Mouse (Mus musculus): Measurements from ENCODE around the gene Timm8b. TPM values are rescaled to one million over a fixed set of nuclear protein-coding genes. Genes with fewer than 3 reads are reported as not detected.

The Timm8b gene
- polyA plus RNA-seq, 1 experiment from 2014 or later = 325 TPM

GRCm38 (mm10) chr9:50594794-50595417 is 8.8 kb upstream of the Timm8b start:
- H3K9ac ChIP-seq (ENCODE audit: low read depth, low read length) = no peak overlapping the region
- no peaks in the 10 kb centered on the region for H3K27me3 ChIP-seq (ENCODE audit: control insufficient read depth, insufficient read depth, low read length)

DNA sequence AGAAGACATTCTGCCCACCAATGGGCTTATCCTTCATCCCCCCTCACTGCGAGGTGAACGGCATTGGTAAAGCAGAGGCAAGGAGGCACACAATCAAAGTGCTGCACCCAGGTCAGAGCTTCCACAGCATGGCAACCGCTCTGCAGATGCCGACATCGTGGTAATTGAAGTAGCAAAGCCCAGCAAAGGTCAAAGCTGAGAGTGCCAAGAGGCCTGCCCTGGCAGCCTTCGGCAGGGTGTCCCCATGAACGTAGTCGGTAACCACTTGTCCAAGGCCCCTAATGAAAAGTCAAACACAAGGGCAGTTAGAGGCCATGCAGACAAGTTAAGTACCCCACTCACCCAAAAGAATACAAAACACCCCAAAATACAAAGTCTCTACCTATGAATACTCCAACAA is 6.7 kb upstream of the Timm8b start:
- H3K9me3 ChIP-seq (ENCODE audit: control insufficient read depth, low read length) = no peaks in the 10 kb centered on the region
- H3K4me3 ChIP-seq (ENCODE audit: low read depth, low read length) = no peak overlapping the region
- no peak overlapping the region for H3K4me2 ChIP-seq (replicated peaks; ENCODE audit: low read depth, low read length)
- DNase-seq (ENCODE audit: low spot score) (no peak), ATAC-seq (ENCODE audit: low FRiP score) (no peak)
- 96% methylated on average over 8 of the region's 8 CpGs for WGBS
- no peaks in the 10 kb centered on the region for H3K27me3 ChIP-seq (ENCODE audit: control insufficient read depth, insufficient read depth, low read length)
- no peaks in the 10 kb centered on the region for H3K4me1 ChIP-seq (replicated peaks; ENCODE audit: control insufficient read depth, insufficient read depth, low read length)
- H3K27ac ChIP-seq (ENCODE audit: low read depth, low read length) = no peak overlapping the region
- peaks cover 7% of the 10 kb centered on the region for H3K36me3 ChIP-seq (ENCODE audit: control insufficient read depth, insufficient read depth, low read length)
- H3K9ac ChIP-seq (ENCODE audit: low read depth, low read length) = no peak overlapping the region

More at GRCm38 (mm10) chr9:50594794-50595417, 8.8 kb upstream of the Timm8b start:
- Histone ChIP-seq H3K36me3 (ENCODE audit: control insufficient read depth, insufficient read depth, low read length) (peaks cover 7% of the 10 kb centered on the region), H3K27ac (ENCODE audit: low read depth, low read length) (no peak overlapping the region), H3K4me3 (ENCODE audit: low read depth, low read length) (no peak overlapping the region), H3K9me3 (ENCODE audit: control insufficient read depth, low read length) (no peaks in the 10 kb centered on the region), H3K4me2 (replicated peaks; ENCODE audit: low read depth, low read length) (no peak overlapping the region), H3K4me1 (replicated peaks; ENCODE audit: control insufficient read depth, insufficient read depth, low read length) (no peaks in the 10 kb centered on the region)
- ATAC-seq (ENCODE audit: low FRiP score) = no peak
- no peak for DNase-seq (ENCODE audit: low spot score)
- 81% methylated on average over 12 of the region's 12 CpGs for WGBS

DNA sequence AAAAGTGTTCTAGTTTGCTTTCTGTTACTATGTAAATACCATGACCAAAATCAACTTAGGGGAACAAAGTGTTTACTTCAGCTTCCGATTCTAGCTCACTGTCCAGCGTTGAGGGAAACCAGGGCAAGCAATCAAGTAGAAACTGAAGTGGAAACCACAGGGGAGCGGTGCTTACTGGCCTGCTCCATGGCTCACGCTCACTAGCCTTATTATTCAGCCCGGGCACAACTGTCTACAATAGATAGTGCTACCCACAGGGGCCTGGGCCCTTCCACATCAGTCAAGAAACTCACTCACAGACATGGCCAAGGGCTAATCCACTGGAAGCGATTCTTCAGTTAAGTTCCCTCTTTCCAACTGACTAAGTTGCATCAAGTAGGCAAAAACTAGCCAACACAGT is 2.2 kb upstream of the Timm8b start:
- no peak overlapping the region for H3K4me3 ChIP-seq (ENCODE audit: low read depth, low read length)
- H3K4me2 ChIP-seq (replicated peaks; ENCODE audit: low read depth, low read length) = no peak overlapping the region
- H3K36me3 ChIP-seq (ENCODE audit: control insufficient read depth, insufficient read depth, low read length) = peaks cover 6% of the 10 kb centered on the region
- ATAC-seq (ENCODE audit: low FRiP score) (no peak), DNase-seq (ENCODE audit: low spot score) (no peak)
- 89% methylated on average over 6 of the region's 6 CpGs for WGBS
- H3K27ac ChIP-seq (ENCODE audit: low read depth, low read length) = no peak overlapping the region
- no peaks in the 10 kb centered on the region for H3K27me3 ChIP-seq (ENCODE audit: control insufficient read depth, insufficient read depth, low read length)
- H3K9me3 ChIP-seq (ENCODE audit: control insufficient read depth, low read length) = no peaks in the 10 kb centered on the region
- H3K4me1 ChIP-seq (replicated peaks; ENCODE audit: control insufficient read depth, insufficient read depth, low read length) = no peaks in the 10 kb centered on the region
- no peak overlapping the region for H3K9ac ChIP-seq (ENCODE audit: low read depth, low read length)

DNA sequence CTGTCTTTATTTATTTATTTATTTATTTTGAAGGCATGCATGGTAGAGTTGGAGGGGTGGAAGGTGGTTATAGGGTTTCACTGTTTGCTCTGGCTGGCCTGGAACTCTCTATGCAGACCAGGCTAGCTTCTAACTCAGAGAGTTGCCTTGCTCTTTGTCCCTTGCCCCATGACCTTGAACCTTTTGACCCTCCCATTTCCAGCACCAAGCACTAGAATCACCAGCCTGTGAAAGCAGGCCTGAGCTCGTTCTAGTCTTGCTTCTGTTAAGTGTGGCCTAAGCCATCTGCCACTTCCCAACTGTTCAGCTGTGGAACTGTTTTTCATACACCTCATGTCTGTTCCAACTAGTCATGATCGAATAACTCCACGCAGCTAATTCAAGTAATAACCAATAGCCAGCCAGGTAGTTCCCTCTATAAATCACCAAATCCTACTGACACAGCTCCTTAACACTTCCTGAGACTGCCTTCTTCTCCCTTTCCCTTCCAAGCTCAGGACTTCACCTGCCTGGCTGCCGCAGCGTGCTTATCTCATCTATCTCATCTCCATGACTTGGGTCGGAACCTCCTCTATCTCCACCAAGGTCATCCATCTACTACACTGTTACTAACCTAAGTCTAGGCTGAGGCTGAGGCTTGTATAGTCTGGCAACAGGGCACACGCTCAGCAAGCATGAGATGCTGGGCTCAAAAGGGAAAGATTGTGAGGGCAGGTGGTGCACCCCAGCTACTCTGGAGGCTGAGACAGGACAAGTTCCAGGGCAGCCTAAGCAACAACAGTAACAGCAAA is 1.5 kb upstream of the Timm8b start:
- H3K4me3 ChIP-seq (ENCODE audit: low read depth, low read length) = peak overlapping the region; percentile 84; the same call in 1 of the 2 replicates
- H3K36me3 ChIP-seq (ENCODE audit: control insufficient read depth, insufficient read depth, low read length) = no peaks in the 10 kb centered on the region; the same call in 1 of the 2 replicates
- H3K4me1 ChIP-seq (replicated peaks; ENCODE audit: control insufficient read depth, insufficient read depth, low read length) = no peaks in the 10 kb centered on the region
- H3K27me3 ChIP-seq (ENCODE audit: control insufficient read depth, insufficient read depth, low read length) = no peaks in the 10 kb centered on the region
- no peak overlapping the region for H3K9ac ChIP-seq (ENCODE audit: low read depth, low read length)
- H3K9me3 ChIP-seq (ENCODE audit: control insufficient read depth, low read length) = no peaks in the 10 kb centered on the region
- no peak overlapping the region for H3K27ac ChIP-seq (ENCODE audit: low read depth, low read length)
- no peak for ATAC-seq (ENCODE audit: low FRiP score)
- DNase-seq (ENCODE audit: low spot score) = no peak
- WGBS = 87% methylated on average over 7 of the region's 7 CpGs
- peak overlapping the region; percentile 55 for H3K4me2 ChIP-seq (replicated peaks; ENCODE audit: low read depth, low read length)

GRCm38 (mm10) chr9:50603998-50604324 is 251 bp downstream of the Timm8b start:
- DNase-seq (ENCODE audit: low spot score) = no peak
- peak overlapping the region; percentile 84 for H3K4me3 ChIP-seq (ENCODE audit: low read depth, low read length)
- no peaks in the 10 kb centered on the region for H3K27me3 ChIP-seq (ENCODE audit: control insufficient read depth, insufficient read depth, low read length)
- ATAC-seq (ENCODE audit: low FRiP score) = peak; percentile 93
- peak overlapping the region; percentile 80 for H3K27ac ChIP-seq (ENCODE audit: low read depth, low read length)
- under 1% methylated on average over 24 of the region's 24 CpGs for WGBS
- no peaks in the 10 kb centered on the region for H3K36me3 ChIP-seq (ENCODE audit: control insufficient read depth, insufficient read depth, low read length)
- H3K4me1 ChIP-seq (replicated peaks; ENCODE audit: control insufficient read depth, insufficient read depth, low read length) = no peaks in the 10 kb centered on the region
- peak overlapping the region; percentile 55 for H3K4me2 ChIP-seq (replicated peaks; ENCODE audit: low read depth, low read length)
- H3K9me3 ChIP-seq (ENCODE audit: control insufficient read depth, low read length) = no peaks in the 10 kb centered on the region
- H3K9ac ChIP-seq (ENCODE audit: low read depth, low read length) = peak overlapping the region; percentile 89

DNA sequence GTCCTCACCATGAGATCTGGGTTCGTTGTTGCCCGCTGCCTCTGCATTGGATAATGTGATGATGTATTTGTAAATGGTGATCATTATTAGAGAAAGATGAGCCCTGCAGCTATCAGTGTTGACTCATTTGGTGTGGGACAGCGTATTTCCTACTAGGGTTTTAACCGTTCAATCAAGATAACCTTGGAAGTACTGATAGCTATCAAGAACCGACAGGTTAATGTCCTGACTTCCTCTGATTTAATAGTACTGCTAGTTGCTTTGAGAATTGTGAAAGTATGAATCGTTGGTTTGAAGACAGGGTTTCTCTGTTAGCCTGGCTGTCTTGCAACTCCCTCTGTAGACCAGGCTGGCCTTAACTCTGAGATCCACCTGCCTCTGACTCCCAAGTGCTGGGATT is 628 bp downstream of the Timm8b start:
- Histone ChIP-seq H3K4me1 (replicated peaks; ENCODE audit: control insufficient read depth, insufficient read depth, low read length) (no peaks in the 10 kb centered on the region), H3K4me3 (ENCODE audit: low read depth, low read length) (peak overlapping the region; percentile 84), H3K27me3 (ENCODE audit: control insufficient read depth, insufficient read depth, low read length) (no peaks in the 10 kb centered on the region), H3K27ac (ENCODE audit: low read depth, low read length) (peak overlapping the region; percentile 80), H3K9me3 (ENCODE audit: control insufficient read depth, low read length) (no peaks in the 10 kb centered on the region), H3K4me2 (replicated peaks; ENCODE audit: low read depth, low read length) (peak overlapping the region; percentile 55), H3K9ac (ENCODE audit: low read depth, low read length) (peak overlapping the region; percentile 89), H3K36me3 (ENCODE audit: control insufficient read depth, insufficient read depth, low read length) (no peaks in the 10 kb centered on the region)
- ATAC-seq (ENCODE audit: low FRiP score) = no peak
- 5% methylated on average over 6 of the region's 6 CpGs for WGBS
- no peak for DNase-seq (ENCODE audit: low spot score)

DNA sequence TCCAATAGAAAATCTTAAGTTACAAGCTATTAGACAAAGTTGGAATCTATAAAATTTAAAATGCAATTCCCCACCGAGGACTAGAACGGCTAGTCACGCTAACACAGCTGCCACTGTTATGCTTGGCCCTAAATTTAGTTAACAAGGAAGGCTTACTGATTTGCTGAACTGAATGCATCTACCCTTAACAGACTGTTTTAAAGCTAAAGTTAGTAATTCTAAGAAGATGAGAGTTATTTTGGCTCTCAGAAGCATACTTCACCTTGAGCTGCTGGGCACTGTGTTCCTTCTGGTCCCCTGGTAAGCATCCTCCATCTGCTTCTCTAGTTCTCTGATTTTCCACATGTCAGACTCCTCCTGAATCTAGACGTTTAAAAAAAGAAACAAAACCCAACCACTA is 8.4 kb downstream of the Timm8b start:
- 93% methylated on average over 4 of the region's 4 CpGs for WGBS
- DNase-seq (ENCODE audit: low spot score) = no peak
- Histone ChIP-seq H3K36me3 (ENCODE audit: control insufficient read depth, insufficient read depth, low read length) (0 out of 2 replicates have a peak, but pooled peaks cover 3% of the 10 kb centered on the region), H3K27me3 (ENCODE audit: control insufficient read depth, insufficient read depth, low read length) (no peaks in the 10 kb centered on the region), H3K4me3 (ENCODE audit: low read depth, low read length) (no peak overlapping the region), H3K9ac (ENCODE audit: low read depth, low read length) (no peak overlapping the region), H3K4me2 (replicated peaks; ENCODE audit: low read depth, low read length) (no peak overlapping the region), H3K9me3 (ENCODE audit: control insufficient read depth, low read length) (no peaks in the 10 kb centered on the region), H3K4me1 (replicated peaks; ENCODE audit: control insufficient read depth, insufficient read depth, low read length) (no peaks in the 10 kb centered on the region), H3K27ac (ENCODE audit: low read depth, low read length) (no peak overlapping the region)
- no peak for ATAC-seq (ENCODE audit: low FRiP score)

- Histone ChIP-seq H3K36me3 (ENCODE audit: control insufficient read depth, insufficient read depth, low read length) (0 out of 2 replicates have a peak, but pooled peaks cover 3% of the 10 kb centered on the region), H3K4me1 (replicated peaks; ENCODE audit: control insufficient read depth, insufficient read depth, low read length) (no peaks in the 10 kb centered on the region), H3K4me3 (ENCODE audit: low read depth, low read length) (peak overlapping the region; percentile 96), H3K9ac (ENCODE audit: low read depth, low read length) (peak overlapping the region; percentile 91), H3K4me2 (replicated peaks; ENCODE audit: low read depth, low read length) (peak overlapping the region; percentile 81), H3K27ac (ENCODE audit: low read depth, low read length) (no peak overlapping the region), H3K27me3 (ENCODE audit: control insufficient read depth, insufficient read depth, low read length) (no peaks in the 10 kb centered on the region), H3K9me3 (ENCODE audit: control insufficient read depth, low read length) (no peaks in the 10 kb centered on the region)
- DNase-seq (ENCODE audit: low spot score) = no peak
- no peak for ATAC-seq (ENCODE audit: low FRiP score)
- WGBS = 44% methylated on average over 11 of the region's 11 CpGs
Observed at GRCm38 (mm10) chr9:50616161-50616560, 12.5 kb downstream of the Timm8b start.

Measured in hindbrain, embryonic 11.5 days (tissue).